Mouse (Mus musculus) kidney, postnatal 10 days (tissue): Measurements from ENCODE around the gene Nup98.

Source experiments
- DNase-seq: peaks from one replicate; pipeline ENCODE4 v3.0.0; 2021; ENCODE audit warnings: mixed read lengths

The Nup98 gene

DNA sequence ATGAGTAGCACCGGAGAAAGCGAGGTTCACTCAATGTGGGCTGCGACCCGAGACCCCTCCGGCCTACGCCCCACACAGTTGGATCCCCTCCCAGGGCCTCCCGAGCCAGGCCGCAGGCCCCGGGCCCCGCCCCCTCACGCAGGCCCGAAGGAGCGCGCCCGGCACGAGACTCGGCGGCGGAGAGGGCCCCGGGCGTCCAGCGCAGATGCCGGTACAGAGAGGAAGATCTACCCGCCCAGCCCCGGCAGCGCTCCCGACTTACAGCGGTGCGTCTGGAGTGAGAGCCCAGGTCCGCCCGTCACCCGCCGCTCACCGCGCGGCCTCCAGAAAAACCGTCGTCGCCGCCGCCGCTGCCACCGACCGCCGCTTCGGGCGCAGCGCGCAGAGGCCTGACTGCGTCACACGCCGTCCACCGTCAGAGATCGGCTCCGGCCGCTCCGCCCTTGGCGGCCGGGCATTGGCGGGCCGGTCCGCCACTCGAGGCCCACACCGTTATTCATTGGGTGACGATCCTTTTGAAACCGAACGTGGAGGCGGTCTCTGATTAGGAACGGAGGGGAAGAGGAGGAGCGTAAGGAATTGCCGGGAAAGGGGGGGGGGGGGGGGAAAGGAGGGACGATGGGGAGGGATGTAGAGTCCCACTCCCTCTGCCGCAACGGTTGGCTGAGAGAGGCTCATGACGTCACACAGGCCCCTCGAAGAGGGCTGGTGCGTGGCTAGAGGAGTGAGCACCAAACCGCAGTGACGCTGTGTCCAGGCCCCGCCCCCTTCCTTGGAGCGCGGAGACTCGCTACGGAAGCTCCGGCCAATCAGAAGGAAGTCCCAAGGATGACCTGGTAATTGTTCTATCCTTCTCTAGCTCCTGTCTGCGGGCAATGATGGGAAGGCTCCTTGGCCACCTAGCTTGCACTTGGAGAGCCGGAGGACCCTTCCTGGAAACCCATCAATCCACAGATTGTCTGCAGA, at the start of gene Nup98, which contains the start of gene Pgap2:
Gene Nup98 (minus strand): TSS at position 421 of the 966 bp plus-strand sequence.
Gene Pgap2 (plus strand): TSS at position 453 of the 966 bp plus-strand sequence.
- peak; percentile 100 for DNase-seq

DNA sequence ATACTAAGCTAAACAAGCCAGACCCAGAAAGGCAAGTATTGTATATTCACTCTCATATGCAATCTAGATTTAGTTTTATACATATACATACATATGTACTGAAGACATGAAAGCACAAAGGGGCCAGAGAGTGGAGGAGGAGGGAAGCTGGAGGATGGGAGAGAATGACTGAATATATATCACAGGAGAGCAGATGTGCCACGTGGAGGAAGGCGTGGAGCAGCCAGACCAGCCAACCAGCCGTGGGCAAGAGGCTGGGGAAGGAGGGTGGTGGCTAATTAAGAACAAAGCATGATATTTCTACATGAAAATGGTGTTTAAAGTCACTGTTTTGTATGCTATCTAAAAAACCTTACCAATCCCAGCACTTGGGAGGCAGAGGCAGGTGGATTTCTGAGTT, 48.8 kb upstream of the Nup98 start:
- no peak for DNase-seq

GRCm38 (mm10) chr7:102258189-102258588, 48.2 kb upstream of the Nup98 start:
- DNase-seq: peak; percentile 90

- no peak for DNase-seq
These were observed 46.7 kb upstream of the Nup98 start for GRCm38 (mm10) chr7:102256636-102257035.

GRCm38 (mm10) chr7:102255954-102256353, 46.0 kb upstream of the Nup98 start, which contains the start of gene Rhog:
TSS of gene Rhog (minus strand) at chr7:102256054.
- DNase-seq: no peak

- DNase-seq: no peak
These were observed 43.7 kb upstream of the Nup98 start for GRCm38 (mm10) chr7:102253631-102254030.

- peak; percentile 95 for DNase-seq
These were observed 40.7 kb upstream of the Nup98 start for GRCm38 (mm10) chr7:102250631-102251214.

- peak; percentile 90 for DNase-seq
These were observed 40.1 kb upstream of the Nup98 start for GRCm38 (mm10) chr7:102249896-102250630.

DNA sequence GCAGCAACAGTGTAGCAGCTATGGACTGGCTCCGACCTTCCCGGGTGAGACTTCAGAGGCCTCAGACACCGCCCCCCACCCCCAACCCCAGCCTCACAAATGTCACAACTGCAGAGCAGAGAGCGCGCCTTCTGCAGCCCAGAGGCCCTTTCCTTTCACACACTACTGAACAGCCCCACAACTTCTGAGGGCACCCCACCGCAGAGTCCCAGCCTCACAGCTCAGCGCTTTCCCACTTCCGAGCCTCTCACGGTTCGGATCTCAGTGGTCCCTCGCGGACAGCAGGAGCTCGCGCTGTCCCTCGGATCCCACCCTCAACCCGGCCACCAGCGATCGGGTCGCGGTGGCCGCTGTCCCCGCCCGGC, 39.5 kb upstream of the Nup98 start:
- DNase-seq: peak; percentile 65

GRCm38 (mm10) chr7:102248691-102249404, 38.9 kb upstream of the Nup98 start:
- no peak for DNase-seq

GRCm38 (mm10) chr7:102246956-102247797, 37.2 kb upstream of the Nup98 start:
- DNase-seq: peak; percentile 46

- no peak for DNase-seq
These were observed 36.3 kb upstream of the Nup98 start for GRCm38 (mm10) chr7:102246265-102246664.

DNA sequence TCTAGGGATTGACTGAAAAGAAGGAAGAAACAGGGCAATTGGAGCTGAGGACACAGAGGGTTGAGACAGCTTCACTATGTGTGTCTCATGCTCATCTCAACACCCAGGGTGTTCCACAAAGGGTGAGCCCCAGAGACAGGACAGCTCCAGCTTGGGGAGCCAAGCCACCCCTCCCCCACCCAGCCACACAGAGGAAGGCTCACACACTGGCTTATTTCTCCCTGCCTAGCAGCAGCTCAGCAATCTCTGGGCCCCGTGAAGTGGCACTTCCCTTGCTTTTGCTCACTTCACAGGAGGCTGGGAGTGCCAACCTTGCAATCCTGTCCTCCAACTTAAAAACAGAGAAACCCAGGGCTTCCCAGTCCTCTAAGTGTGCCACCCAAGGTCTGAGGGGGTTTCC, 35.8 kb upstream of the Nup98 start:
- peak; percentile 71 for DNase-seq

GRCm38 (mm10) chr7:102244782-102245535, 35.0 kb upstream of the Nup98 start:
- peak; percentile 76 for DNase-seq

DNA sequence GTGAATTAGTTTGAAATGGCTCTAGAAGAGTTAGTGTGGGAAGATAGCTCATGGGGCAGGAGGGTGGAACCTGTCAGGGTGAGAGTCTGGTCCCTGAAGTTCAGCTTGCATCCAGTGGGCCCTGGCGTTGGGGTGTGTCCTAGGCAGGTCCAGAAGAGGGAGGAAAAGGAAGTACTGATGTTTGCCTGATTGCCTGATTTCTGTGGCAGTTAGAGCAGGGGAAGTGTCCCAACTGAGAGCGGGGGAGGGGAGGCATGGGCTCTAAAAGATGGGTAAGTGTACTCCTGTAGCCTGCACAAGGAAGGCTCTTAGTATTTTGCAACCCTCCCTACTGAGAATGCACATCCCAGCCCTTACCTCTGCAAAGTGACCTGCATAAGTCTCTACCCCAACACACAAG, 33.9 kb upstream of the Nup98 start:
- peak; percentile 58 for DNase-seq

- DNase-seq: no peak
These were observed 32.9 kb upstream of the Nup98 start for GRCm38 (mm10) chr7:102242917-102243316.

- no peak for DNase-seq
These were observed 32.4 kb upstream of the Nup98 start for GRCm38 (mm10) chr7:102242371-102242770.

GRCm38 (mm10) chr7:102239591-102239990, 29.6 kb upstream of the Nup98 start:
- DNase-seq: no peak

- DNase-seq: no peak
These were observed 28.8 kb upstream of the Nup98 start for GRCm38 (mm10) chr7:102238686-102239286.

DNA sequence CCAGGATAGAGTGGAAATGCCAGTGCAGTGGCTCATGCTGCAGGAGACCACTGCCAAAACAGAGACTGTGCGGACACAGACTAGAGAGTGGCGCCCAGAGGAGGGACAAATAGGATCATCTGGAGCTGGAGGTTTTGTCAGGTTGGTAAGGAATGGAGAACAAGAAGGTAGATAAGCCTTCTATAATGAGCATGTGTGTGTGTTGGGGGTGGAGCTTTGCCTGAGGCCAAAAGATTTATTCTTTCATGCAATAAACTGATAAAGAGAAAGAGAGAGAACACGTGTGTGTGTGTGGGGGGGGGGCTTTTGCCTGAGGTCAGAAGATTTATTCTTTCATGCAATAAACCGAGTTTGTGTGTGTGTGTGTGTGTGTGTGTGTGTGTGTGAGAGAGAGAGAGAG, 23.1 kb upstream of the Nup98 start:
- DNase-seq: no peak
